Mouse (Mus musculus) C2C12 (cell line): ENCODE results near the gene Gm28053. TPM values are rescaled to one million over a fixed set of nuclear protein-coding genes. Genes with fewer than 3 reads are reported as not detected.
"Not testable (repeated sequence)": the region's sequence is repeated elsewhere in the genome, so short reads cannot be mapped to it uniquely, and the experiment has no call there.

Experiments
- H3K27me3 ChIP-seq: one replicate; pipeline ENCODE4 v1.6.1; 2011; ENCODE audit not compliant: control insufficient read depth, insufficient read depth, insufficient read length
- H3K36me3 ChIP-seq: one replicate; pipeline ENCODE4 v1.6.1; 2011; ENCODE audit not compliant: control insufficient read depth, insufficient read depth
- H3K4me3 ChIP-seq: one replicate; pipeline ENCODE4 v1.5.1; 2011; ENCODE audit warnings: mild to moderate bottlenecking, control low read depth; ENCODE audit not compliant: poor library complexity, insufficient read depth, severe bottlenecking
- H3K79me2 ChIP-seq: one replicate; pipeline ENCODE4 v1.6.1; 2011; ENCODE audit not compliant: control insufficient read depth, insufficient read depth
- H3K79me3 ChIP-seq: one replicate; pipeline ENCODE4 v1.6.1; 2011; ENCODE audit warnings: low read depth, control low read depth
- H3ac ChIP-seq: one replicate; pipeline ENCODE3; 2011; ENCODE audit warnings: low read depth; ENCODE audit not compliant: control insufficient read depth, insufficient read length
- CEBPB ChIP-seq: IDR thresholded peaks from one replicate; pipeline ENCODE4 v1.6.1; 2011; ENCODE audit warnings: low read depth, mild to moderate bottlenecking, control low read depth, moderate library complexity
- CTCF ChIP-seq: IDR thresholded peaks from one replicate; pipeline ENCODE4 v1.5.1; 2011; ENCODE audit not compliant: control insufficient read depth, insufficient read depth, insufficient read length
- FOSL1 ChIP-seq: IDR thresholded peaks from one replicate; pipeline ENCODE4 v1.8.0; 2011; ENCODE audit warnings: mild to moderate bottlenecking, low read length; ENCODE audit not compliant: poor library complexity, insufficient read depth, severe bottlenecking
- MAX ChIP-seq: IDR thresholded peaks from one replicate; pipeline ENCODE4 v1.6.1; 2011; ENCODE audit warnings: mild to moderate bottlenecking, control low read depth
- MYOD1 ChIP-seq: IDR thresholded peaks from one replicate; pipeline ENCODE4 v1.6.1; 2011; ENCODE audit warnings: low read depth; ENCODE audit not compliant: control insufficient read depth, insufficient read length
- MYOG ChIP-seq: IDR thresholded peaks from one replicate; pipeline ENCODE4 v1.6.1; 2011; ENCODE audit not compliant: control insufficient read depth, insufficient read length; ENCODE audit errors: extremely low read depth
- USF1 ChIP-seq: IDR thresholded peaks from one replicate; pipeline ENCODE4 v1.6.1; 2011; ENCODE audit warnings: low read depth, mild to moderate bottlenecking, control low read depth, moderate library complexity
- polyA plus RNA-seq: library from polyadenylated mRNA; unstranded; fragments of >200 nt; fragmentation: generic; extraction: Trizol; gene quantifications from one replicate; pipeline ENCODE4 v1.2.1, GENCODE M21; 2012; ENCODE audit warnings: missing spikeins

The Gm28053 gene
- polyA plus RNA-seq, 1 experiment = not detected

DNA sequence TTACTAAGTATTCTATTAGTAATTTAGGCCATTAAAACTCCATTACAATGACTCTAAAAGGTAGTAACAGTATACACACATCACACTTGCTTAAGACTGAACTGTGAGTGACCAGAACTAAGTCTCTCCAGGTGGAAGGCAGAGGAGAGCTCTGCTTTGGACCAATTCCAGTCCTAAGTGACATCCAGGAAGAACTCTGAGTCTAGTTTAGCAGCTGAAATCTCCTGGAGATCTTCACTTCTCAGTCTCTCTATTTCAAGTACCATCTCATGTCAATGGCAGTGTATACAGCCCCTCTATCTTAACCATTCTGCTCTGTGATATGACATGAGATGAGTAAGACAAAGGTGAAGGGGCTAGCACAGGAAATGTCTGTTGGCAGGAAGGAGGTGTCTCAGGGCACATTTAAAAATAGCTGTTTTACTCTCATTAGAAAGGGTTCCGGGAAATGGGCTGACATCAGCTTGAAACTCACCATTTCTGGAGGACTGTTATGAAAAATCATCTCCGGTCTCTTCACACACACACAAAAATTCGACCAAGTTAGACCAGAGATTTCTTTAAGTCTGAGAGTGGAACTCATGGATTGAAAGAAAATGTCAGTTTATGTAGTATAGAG is 36.8 kb upstream of the Gm28053 start:
- Histone ChIP-seq H3K36me3 (no peaks in the 10 kb centered on the region), H3K27me3 (no peaks in the 10 kb centered on the region), H3K79me3 (no peaks in the 10 kb centered on the region), H3ac (no peak overlapping the region), H3K79me2 (no peaks in the 10 kb centered on the region), H3K4me3 (no peak overlapping the region)
- TF ChIP-seq FOSL1 (no peak), MAX (no peak), MYOG (no peak), USF1 (no peak), CTCF (no peak), CEBPB (no peak), MYOD1 (no peak)

- no peak overlapping the region for H3K4me3 ChIP-seq
- no peak overlapping the region for H3ac ChIP-seq
- no peaks in the 10 kb centered on the region for H3K27me3 ChIP-seq
- no peaks in the 10 kb centered on the region for H3K79me2 ChIP-seq
- H3K79me3 ChIP-seq = no peaks in the 10 kb centered on the region
- no peaks in the 10 kb centered on the region for H3K36me3 ChIP-seq
- no peak for TF ChIP-seq USF1
- no peak for TF ChIP-seq CTCF
- no peak for TF ChIP-seq FOSL1
- no peak for TF ChIP-seq CEBPB
- TF ChIP-seq MYOD1 = no peak
- TF ChIP-seq MAX = no peak
These were observed 36.1 kb upstream of the Gm28053 start for GRCm38 (mm10) chr6:48682271-48682670.

DNA sequence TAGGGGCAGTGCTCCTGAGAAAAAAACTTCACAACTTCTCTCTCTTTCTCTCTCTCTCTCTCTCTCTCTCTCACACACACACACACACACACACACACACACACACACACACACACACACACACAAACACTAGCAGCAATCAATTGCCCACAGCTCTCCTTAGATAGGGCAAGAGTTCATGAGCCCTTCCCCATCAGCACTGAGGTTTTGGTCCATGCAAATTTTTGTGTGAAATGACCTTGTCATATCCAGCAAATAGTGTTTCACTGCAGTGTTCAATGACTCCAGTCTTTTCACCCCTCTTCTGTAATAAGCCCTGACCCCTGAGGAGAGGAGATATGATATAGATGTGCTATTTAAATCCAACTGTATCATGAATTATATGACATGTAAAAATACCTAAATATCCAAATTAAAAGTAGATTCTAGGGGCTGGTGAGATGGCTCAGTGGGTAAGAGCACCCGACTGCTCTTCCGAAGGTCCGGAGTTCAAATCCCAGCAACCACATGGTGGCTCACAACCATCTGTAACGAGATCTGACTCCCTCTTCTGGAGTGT is 35.1 kb upstream of the Gm28053 start:
- H3K36me3 ChIP-seq, H3K4me3 ChIP-seq, H3K79me3 ChIP-seq: not testable (repeated sequence)

GRCm38 (mm10) chr6:48684319-48684718 is 34.1 kb upstream of the Gm28053 start, which contains the start of gene Gimap4:
Gene Gimap4 (plus strand): TSS chr6:48684549.
- no peaks in the 10 kb centered on the region for H3K27me3 ChIP-seq
- H3K36me3 ChIP-seq = no peaks in the 10 kb centered on the region
- no peaks in the 10 kb centered on the region for H3K79me3 ChIP-seq
- no peak for TF ChIP-seq MYOD1
- TF ChIP-seq FOSL1 = no peak
- TF ChIP-seq USF1 = no peak
- no peak for TF ChIP-seq CEBPB
- no peak for TF ChIP-seq CTCF
- TF ChIP-seq MAX = no peak
- TF ChIP-seq MYOG = no peak
- no peak within 1 kb of the TSS for H3ac ChIP-seq
- H3K4me3 ChIP-seq = no peak within 1 kb of the TSS
- H3K79me2 ChIP-seq = no peaks in the 10 kb centered on the region

More for the DNA sequence above, 35.1 kb upstream of the Gm28053 start:
- not testable (repeated sequence) for H3K79me2 ChIP-seq, H3ac ChIP-seq, H3K27me3 ChIP-seq

GRCm38 (mm10) chr6:48684806-48685205 is 33.6 kb upstream of the Gm28053 start:
- Histone ChIP-seq H3K79me3 (no peaks in the 10 kb centered on the region), H3K79me2 (no peaks in the 10 kb centered on the region), H3ac (no peak overlapping the region), H3K36me3 (no peaks in the 10 kb centered on the region), H3K27me3 (no peaks in the 10 kb centered on the region), H3K4me3 (no peak overlapping the region)
- TF ChIP-seq CTCF (no peak), FOSL1 (no peak), MYOD1 (no peak), MYOG (no peak), USF1 (no peak), CEBPB (no peak), MAX (no peak)

DNA sequence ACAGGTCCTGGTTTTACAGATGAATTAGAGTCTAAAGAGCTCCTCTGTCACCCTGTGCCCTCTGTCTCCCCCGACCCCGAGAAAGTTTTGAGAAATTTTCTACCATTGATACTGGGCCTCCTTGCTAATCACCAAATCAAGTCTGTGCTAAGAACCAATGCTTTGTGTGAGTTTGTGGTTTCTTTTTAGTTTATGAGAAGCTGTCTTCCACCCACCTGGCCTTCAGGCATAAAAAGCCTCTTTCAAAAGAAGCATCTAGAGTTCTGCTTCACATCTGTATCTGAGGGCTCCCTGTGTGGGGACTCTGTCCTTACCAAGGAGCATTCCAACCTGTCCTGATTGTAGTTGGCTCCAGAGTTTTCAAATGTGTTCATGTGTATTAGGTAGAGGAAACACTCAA is 33.2 kb upstream of the Gm28053 start:
- no peaks in the 10 kb centered on the region for H3K79me3 ChIP-seq
- no peaks in the 10 kb centered on the region for H3K36me3 ChIP-seq
- H3K4me3 ChIP-seq = no peak overlapping the region
- H3K27me3 ChIP-seq = no peaks in the 10 kb centered on the region
- TF ChIP-seq CTCF (no peak), CEBPB (no peak), FOSL1 (no peak), MAX (no peak), USF1 (no peak), MYOG (no peak), MYOD1 (no peak)
- no peak overlapping the region for H3ac ChIP-seq
- no peaks in the 10 kb centered on the region for H3K79me2 ChIP-seq
